Mouse (Mus musculus): ENCODE measurements at regions not wholly inside any gene's neighbourhood (a gene's known extent, or its start where the extent isn't known, plus 50 kb on each side); places are given as distances from the start of the nearest gene placed in this dataset.
A peak's percentile ranks its signal among the peaks of the same experiment; 100 is the strongest.

DNA sequence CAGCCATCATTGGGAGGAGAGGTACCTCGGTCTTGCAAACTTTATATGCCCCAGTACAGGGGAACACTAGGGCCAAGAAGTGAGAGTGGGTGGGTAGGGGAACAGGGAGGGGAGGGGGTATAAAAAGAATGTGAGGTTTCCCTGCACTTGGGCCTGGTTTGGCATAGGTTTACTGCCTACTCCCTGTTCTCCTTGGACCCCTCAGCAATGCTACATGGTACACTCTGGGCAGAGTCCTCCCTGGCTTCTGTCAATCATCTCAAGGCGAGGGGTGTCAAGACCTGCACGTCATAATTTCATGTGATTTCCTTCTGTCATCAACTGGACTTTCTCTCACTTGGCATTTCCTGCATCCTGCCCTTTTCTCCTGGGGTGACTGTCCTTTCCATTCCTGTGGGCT lies 330.9 kb downstream of the Mllt3 start:
- H3K4me2 ChIP-seq, result no peak overlapping the region
- no peak overlapping the region for H3K9ac ChIP-seq (ENCODE audit: low read length)
- H3K9me3 ChIP-seq (ENCODE audit: control insufficient read depth, low read length), result no peaks in the 10 kb centered on the region
- 77% methylated on average over 3 of the region's 3 CpGs for WGBS
- no peaks in the 10 kb centered on the region for H3K36me3 ChIP-seq (ENCODE audit: control insufficient read depth, insufficient read depth, low read length)
- H3K4me3 ChIP-seq (ENCODE audit: low read depth, low read length), result no peak overlapping the region
- H3K27me3 ChIP-seq (ENCODE audit: control insufficient read depth, insufficient read depth, low read length), result no peaks in the 10 kb centered on the region
- peaks cover 6% of the 10 kb centered on the region for H3K4me1 ChIP-seq (ENCODE audit: control insufficient read depth, insufficient read depth, low read length)
- ATAC-seq (ENCODE audit: low FRiP score) (no peak), DNase-seq (ENCODE audit: low spot score, missing footprints) (no peak)
- H3K27ac ChIP-seq (ENCODE audit: low read depth, low read length), result no peak overlapping the region

DNA sequence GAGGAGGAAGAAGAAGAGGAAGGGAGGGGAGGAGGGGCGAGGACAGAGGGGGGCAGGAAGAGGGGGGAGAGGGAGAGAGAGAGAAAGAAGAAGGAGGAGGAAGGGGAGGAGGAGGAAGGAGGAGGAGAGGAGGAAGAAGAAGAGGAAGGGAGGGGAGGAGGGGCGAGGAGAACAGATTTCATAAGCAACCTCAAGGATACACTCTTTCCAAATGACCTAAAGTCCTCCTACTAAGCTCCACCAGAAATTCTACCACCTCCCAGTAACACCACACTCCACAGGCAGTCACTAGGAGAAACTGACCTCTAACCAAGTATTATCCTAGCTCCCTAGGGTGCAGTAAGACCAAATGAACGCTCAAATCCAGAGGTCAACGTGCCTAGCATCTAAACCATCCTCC lies 332.1 kb downstream of the Mllt3 start:
- no peak overlapping the region for H3K27ac ChIP-seq (ENCODE audit: low read depth, low read length)
- H3K9ac ChIP-seq (ENCODE audit: low read length), result no peak overlapping the region
- H3K9me3 ChIP-seq (ENCODE audit: control insufficient read depth, low read length), result no peaks in the 10 kb centered on the region
- ATAC-seq (ENCODE audit: low FRiP score) (no peak), DNase-seq (ENCODE audit: low spot score, missing footprints) (no peak)
- no peak overlapping the region for H3K4me2 ChIP-seq
- no peaks in the 10 kb centered on the region for H3K36me3 ChIP-seq (ENCODE audit: control insufficient read depth, insufficient read depth, low read length)
- 67% methylated on average over 4 of the region's 4 CpGs for WGBS
- peaks cover 6% of the 10 kb centered on the region for H3K4me1 ChIP-seq (ENCODE audit: control insufficient read depth, insufficient read depth, low read length)
- H3K27me3 ChIP-seq (ENCODE audit: control insufficient read depth, insufficient read depth, low read length), result no peaks in the 10 kb centered on the region
- no peak overlapping the region for H3K4me3 ChIP-seq (ENCODE audit: low read depth, low read length)

DNA sequence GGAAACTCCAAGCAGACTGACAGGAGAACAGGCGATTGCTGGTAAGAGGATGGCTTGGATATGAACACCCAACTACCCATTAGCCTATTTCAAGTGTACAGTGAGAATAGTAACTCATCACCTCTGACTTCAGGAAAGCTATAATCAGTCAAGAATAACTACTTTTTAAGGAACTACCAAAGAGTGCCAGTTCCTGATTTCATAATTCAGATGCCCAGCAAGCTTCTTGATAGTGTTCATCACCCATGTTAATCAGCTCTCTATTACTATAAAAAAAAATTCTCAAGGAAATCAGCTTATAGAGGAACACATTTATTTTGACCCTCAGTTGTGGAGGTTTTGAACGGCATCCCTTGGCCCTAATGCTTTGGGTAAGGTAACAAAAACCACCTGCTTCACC lies 332.7 kb downstream of the Mllt3 start:
- 89% methylated on average over 2 of the region's 2 CpGs for WGBS
- Histone ChIP-seq H3K9ac (ENCODE audit: low read length) (no peak overlapping the region), H3K36me3 (ENCODE audit: control insufficient read depth, insufficient read depth, low read length) (no peaks in the 10 kb centered on the region), H3K27me3 (ENCODE audit: control insufficient read depth, insufficient read depth, low read length) (no peaks in the 10 kb centered on the region), H3K27ac (ENCODE audit: low read depth, low read length) (no peak overlapping the region), H3K4me1 (ENCODE audit: control insufficient read depth, insufficient read depth, low read length) (peaks cover 6% of the 10 kb centered on the region), H3K4me3 (ENCODE audit: low read depth, low read length) (no peak overlapping the region), H3K9me3 (ENCODE audit: control insufficient read depth, low read length) (no peaks in the 10 kb centered on the region), H3K4me2 (no peak overlapping the region)
- ATAC-seq (ENCODE audit: low FRiP score) (no peak), DNase-seq (ENCODE audit: low spot score, missing footprints) (no peak)

DNA sequence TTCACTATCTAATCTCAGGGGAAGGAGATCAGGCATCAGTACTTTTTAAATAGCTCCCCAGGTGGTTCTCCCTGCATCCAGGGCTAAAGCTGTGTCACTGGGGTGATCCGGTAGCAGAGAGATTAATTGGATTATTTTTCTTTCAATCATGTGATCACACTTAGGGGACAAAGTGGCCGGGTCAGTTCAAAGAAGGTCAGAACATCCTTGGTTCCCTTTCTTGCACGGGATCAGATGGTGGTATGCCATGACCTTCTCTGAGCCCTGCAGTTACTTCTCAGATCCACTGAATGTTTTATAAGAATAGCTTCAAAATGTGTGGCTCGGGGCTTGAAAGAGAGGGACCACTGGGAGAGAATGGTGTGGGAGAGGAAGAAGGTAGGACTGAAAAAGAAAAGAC lies 333.6 kb downstream of the Mllt3 start:
- peak; percentile 52 for ATAC-seq (ENCODE audit: low FRiP score)
- no peak overlapping the region for H3K27ac ChIP-seq (ENCODE audit: low read depth, low read length)

DNA sequence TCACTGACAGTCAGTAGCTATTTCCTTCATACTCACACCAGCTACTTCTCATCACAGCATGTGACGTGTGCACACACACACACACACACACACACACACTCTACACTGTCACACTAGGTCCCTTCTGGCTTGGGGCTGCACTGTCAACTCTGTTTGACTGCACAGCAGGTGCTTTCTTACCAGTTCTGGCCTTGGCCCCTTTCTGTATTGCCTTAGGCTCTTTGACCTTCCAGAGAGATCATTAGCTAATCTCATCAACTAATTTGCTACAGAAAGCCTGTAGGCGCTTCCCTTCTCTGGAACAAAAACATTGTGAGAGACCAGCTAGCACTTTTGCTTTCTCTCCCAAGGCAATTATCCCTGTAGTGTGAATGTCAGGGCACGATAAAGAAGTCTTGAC lies 334.4 kb downstream of the Mllt3 start:
- H3K27ac ChIP-seq (ENCODE audit: low read depth, low read length), result no peak overlapping the region
- DNase-seq (ENCODE audit: low spot score, missing footprints) (no peak), ATAC-seq (ENCODE audit: low FRiP score) (0 out of 2 replicates have a peak, but pooled peaks have one; percentile 67)
- H3K4me1 ChIP-seq (ENCODE audit: control insufficient read depth, insufficient read depth, low read length), result peaks cover 6% of the 10 kb centered on the region
- no peak overlapping the region for H3K4me3 ChIP-seq (ENCODE audit: low read depth, low read length)
- H3K4me2 ChIP-seq, result no peak overlapping the region
- H3K9me3 ChIP-seq (ENCODE audit: control insufficient read depth, low read length), result no peaks in the 10 kb centered on the region
- no peaks in the 10 kb centered on the region for H3K27me3 ChIP-seq (ENCODE audit: control insufficient read depth, insufficient read depth, low read length)
- WGBS, result 40% methylated on average over 3 of the region's 3 CpGs
- no peak overlapping the region for H3K9ac ChIP-seq (ENCODE audit: low read length)
- H3K36me3 ChIP-seq (ENCODE audit: control insufficient read depth, insufficient read depth, low read length), result no peaks in the 10 kb centered on the region

More for the DNA sequence above, 333.6 kb downstream of the Mllt3 start:
- no peak for DNase-seq (ENCODE audit: low spot score, missing footprints)
- no peak overlapping the region for H3K9ac ChIP-seq (ENCODE audit: low read length)
- no peaks in the 10 kb centered on the region for H3K36me3 ChIP-seq (ENCODE audit: control insufficient read depth, insufficient read depth, low read length)
- H3K4me1 ChIP-seq (ENCODE audit: control insufficient read depth, insufficient read depth, low read length), result peaks cover 6% of the 10 kb centered on the region
- WGBS, result 13% methylated on average over 4 of the region's 4 CpGs
- H3K4me3 ChIP-seq (ENCODE audit: low read depth, low read length), result no peak overlapping the region
- H3K4me2 ChIP-seq, result no peak overlapping the region
- H3K9me3 ChIP-seq (ENCODE audit: control insufficient read depth, low read length), result no peaks in the 10 kb centered on the region
- H3K27me3 ChIP-seq (ENCODE audit: control insufficient read depth, insufficient read depth, low read length), result no peaks in the 10 kb centered on the region

DNA sequence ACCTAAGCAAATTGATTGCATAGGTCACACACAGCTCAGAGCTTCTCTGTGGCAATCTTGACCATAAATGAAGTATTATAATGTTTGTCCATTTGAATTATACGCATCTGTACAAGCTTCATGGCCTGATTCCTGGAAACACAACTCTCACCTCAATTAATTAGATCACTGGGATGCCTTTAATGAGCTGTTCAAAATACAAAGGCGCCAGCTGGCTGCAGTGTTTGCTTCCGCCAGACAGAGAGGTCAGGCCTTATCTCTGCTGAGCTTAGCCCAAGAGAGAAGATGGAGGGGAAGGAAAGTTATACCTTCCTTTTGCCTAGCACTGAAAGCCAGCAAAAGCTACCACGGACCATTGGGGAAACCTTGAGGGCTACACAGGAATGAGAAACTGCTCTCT lies 336.2 kb downstream of the Mllt3 start:
- no peaks in the 10 kb centered on the region for H3K36me3 ChIP-seq (ENCODE audit: control insufficient read depth, insufficient read depth, low read length)
- no peak overlapping the region for H3K27ac ChIP-seq (ENCODE audit: low read depth, low read length)
- no peak overlapping the region for H3K4me2 ChIP-seq
- peaks cover 4% of the 10 kb centered on the region for H3K4me1 ChIP-seq (ENCODE audit: control insufficient read depth, insufficient read depth, low read length)
- H3K9ac ChIP-seq (ENCODE audit: low read length), result no peak overlapping the region
- ATAC-seq (ENCODE audit: low FRiP score), result no peak
- no peak overlapping the region for H3K4me3 ChIP-seq (ENCODE audit: low read depth, low read length)
- H3K9me3 ChIP-seq (ENCODE audit: control insufficient read depth, low read length), result no peaks in the 10 kb centered on the region
- no peaks in the 10 kb centered on the region for H3K27me3 ChIP-seq (ENCODE audit: control insufficient read depth, insufficient read depth, low read length)
- DNase-seq (ENCODE audit: low spot score, missing footprints), result no peak
- WGBS, result 92% methylated on average over 4 of the region's 4 CpGs

DNA sequence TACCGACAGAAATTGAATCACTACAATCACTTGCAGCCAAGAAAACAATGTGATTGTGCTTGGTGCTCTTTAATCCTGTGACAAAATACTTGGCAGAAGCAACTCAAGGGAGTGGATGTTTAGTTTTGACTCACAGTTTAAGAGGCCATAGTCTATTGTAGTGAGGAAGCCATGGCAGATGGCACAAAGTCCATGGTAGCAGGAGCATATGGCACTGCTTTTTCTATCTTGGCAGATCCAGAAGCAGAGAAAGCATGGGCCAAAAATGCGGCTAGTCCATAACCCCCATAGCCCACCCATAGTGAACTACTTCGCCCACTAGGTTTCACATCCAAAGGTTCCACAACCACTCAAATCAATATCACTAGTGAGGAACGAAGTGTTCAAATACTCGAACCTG lies 337.4 kb downstream of the Mllt3 start:
- DNase-seq (ENCODE audit: low spot score, missing footprints) (no peak), ATAC-seq (ENCODE audit: low FRiP score) (no peak)
- 92% methylated on average over 5 of the region's 5 CpGs for WGBS

DNA sequence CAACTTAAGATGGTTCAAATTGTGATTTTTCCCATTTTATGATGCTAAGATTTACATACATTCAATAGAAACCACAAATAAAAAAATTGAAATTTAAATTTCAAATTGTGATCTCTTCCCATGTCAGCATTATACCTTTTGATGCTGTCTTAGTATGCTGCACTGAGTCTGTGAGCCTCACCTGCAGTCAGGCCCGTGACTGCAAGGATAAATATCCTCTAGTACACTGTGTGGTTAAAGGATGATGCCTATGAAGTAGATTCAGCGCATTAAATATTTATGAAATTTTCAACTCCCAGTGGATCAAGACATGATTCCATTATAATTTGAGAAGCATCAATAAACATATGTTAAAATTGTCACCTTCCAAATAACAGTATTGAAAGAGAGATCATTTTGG lies 340.4 kb downstream of the Mllt3 start:
- no peak overlapping the region for H3K4me2 ChIP-seq
- no peak overlapping the region for H3K9ac ChIP-seq (ENCODE audit: low read length)
- no peak for ATAC-seq (ENCODE audit: low FRiP score)
- no peaks in the 10 kb centered on the region for H3K9me3 ChIP-seq (ENCODE audit: control insufficient read depth, low read length)
- H3K4me1 ChIP-seq (ENCODE audit: control insufficient read depth, insufficient read depth, low read length), result no peaks in the 10 kb centered on the region
- no peak for DNase-seq (ENCODE audit: low spot score, missing footprints)
- no peak overlapping the region for H3K27ac ChIP-seq (ENCODE audit: low read depth, low read length)
- no peaks in the 10 kb centered on the region for H3K36me3 ChIP-seq (ENCODE audit: control insufficient read depth, insufficient read depth, low read length)
- WGBS, result 78% methylated on average over 2 of the region's 2 CpGs
- no peak overlapping the region for H3K4me3 ChIP-seq (ENCODE audit: low read depth, low read length)
- no peaks in the 10 kb centered on the region for H3K27me3 ChIP-seq (ENCODE audit: control insufficient read depth, insufficient read depth, low read length)

More for the DNA sequence above, 337.4 kb downstream of the Mllt3 start:
- Histone ChIP-seq H3K27me3 (ENCODE audit: control insufficient read depth, insufficient read depth, low read length) (no peaks in the 10 kb centered on the region), H3K4me2 (no peak overlapping the region), H3K9me3 (ENCODE audit: control insufficient read depth, low read length) (no peaks in the 10 kb centered on the region), H3K4me3 (ENCODE audit: low read depth, low read length) (no peak overlapping the region), H3K4me1 (ENCODE audit: control insufficient read depth, insufficient read depth, low read length) (peaks cover 4% of the 10 kb centered on the region), H3K36me3 (ENCODE audit: control insufficient read depth, insufficient read depth, low read length) (no peaks in the 10 kb centered on the region), H3K9ac (ENCODE audit: low read length) (no peak overlapping the region), H3K27ac (ENCODE audit: low read depth, low read length) (no peak overlapping the region)

DNA sequence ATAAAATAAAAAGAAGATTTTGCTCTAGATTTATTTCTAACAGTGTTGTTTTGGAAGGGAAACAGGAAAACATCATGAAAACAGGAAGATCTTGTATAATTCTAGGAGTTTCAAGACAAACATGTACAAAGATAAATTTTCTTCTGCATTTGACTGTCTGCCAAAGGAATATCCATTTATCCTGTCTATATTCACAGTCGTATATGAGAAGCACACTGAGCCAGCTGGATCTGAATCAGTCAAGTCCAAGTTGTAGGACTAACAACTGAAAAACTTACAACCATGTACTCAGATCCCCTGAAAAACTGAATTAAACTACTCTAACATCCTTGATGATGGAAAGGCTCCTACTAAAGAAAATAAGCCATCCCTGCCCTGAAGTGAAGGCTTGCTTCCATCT lies 348.2 kb downstream of the Mllt3 start:
- no peak overlapping the region for H3K9ac ChIP-seq (ENCODE audit: low read length)
- no peaks in the 10 kb centered on the region for H3K27me3 ChIP-seq (ENCODE audit: control insufficient read depth, insufficient read depth, low read length)
- no peak overlapping the region for H3K4me2 ChIP-seq
- WGBS, result 89% methylated on average over 1 of the region's 1 CpGs
- H3K36me3 ChIP-seq (ENCODE audit: control insufficient read depth, insufficient read depth, low read length), result no peaks in the 10 kb centered on the region
- no peak overlapping the region for H3K27ac ChIP-seq (ENCODE audit: low read depth, low read length)
- DNase-seq (ENCODE audit: low spot score, missing footprints), result no peak
- H3K4me1 ChIP-seq (ENCODE audit: control insufficient read depth, insufficient read depth, low read length), result no peaks in the 10 kb centered on the region
- no peaks in the 10 kb centered on the region for H3K9me3 ChIP-seq (ENCODE audit: control insufficient read depth, low read length)
- H3K4me3 ChIP-seq (ENCODE audit: low read depth, low read length), result no peak overlapping the region
- ATAC-seq (ENCODE audit: low FRiP score), result no peak

DNA sequence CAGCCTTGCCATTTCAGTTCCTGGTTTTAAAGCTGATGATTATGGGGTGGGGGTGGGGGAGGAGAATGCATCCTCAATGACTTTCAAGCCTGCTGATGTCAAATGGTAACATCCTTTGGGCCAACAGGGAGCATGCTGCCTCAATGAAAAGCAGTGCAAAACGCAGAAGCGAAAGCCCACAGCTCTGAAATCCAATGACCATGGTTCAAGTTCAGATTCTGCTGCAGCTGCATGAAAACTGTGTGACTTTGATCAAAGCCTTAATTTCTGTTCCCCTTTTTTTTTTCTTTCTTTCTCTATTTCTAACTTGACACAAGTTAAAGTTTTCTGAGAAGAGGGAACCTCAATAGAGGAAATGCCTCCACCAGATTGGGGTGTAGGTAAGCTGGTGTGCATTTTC lies 350.4 kb downstream of the Mllt3 start:
- 95% methylated on average over 2 of the region's 2 CpGs for WGBS
- DNase-seq (ENCODE audit: low spot score, missing footprints), result no peak
- H3K36me3 ChIP-seq (ENCODE audit: control insufficient read depth, insufficient read depth, low read length), result no peaks in the 10 kb centered on the region
- no peak overlapping the region for H3K9ac ChIP-seq (ENCODE audit: low read length)
- no peaks in the 10 kb centered on the region for H3K9me3 ChIP-seq (ENCODE audit: control insufficient read depth, low read length)
- H3K27me3 ChIP-seq (ENCODE audit: control insufficient read depth, insufficient read depth, low read length), result no peaks in the 10 kb centered on the region
- no peak overlapping the region for H3K4me3 ChIP-seq (ENCODE audit: low read depth, low read length)
- H3K27ac ChIP-seq (ENCODE audit: low read depth, low read length), result no peak overlapping the region
- no peaks in the 10 kb centered on the region for H3K4me1 ChIP-seq (ENCODE audit: control insufficient read depth, insufficient read depth, low read length)
- no peak for ATAC-seq (ENCODE audit: low FRiP score)
- no peak overlapping the region for H3K4me2 ChIP-seq
